Mouse (Mus musculus) heart, postnatal 0 days (tissue): ENCODE measurements around the gene Porcn. TPM values are rescaled to one million over a fixed set of nuclear protein-coding genes. Genes with fewer than 3 reads are reported as not detected.

Source experiments
- ATAC-seq: fragments of 200-750 bp; cut with Nextera tagmentation; 2 replicates; pipeline ENCODE4 v1.8.0; 2017; ENCODE audit warnings: low read depth, moderate number of reproducible peaks, moderate library complexity; ENCODE audit not compliant: insufficient read depth
- DNase-seq: peaks from one replicate; pipeline ENCODE4 v3.0.0-alpha.2; 2016; ENCODE audit warnings: low spot score
- H3K27ac ChIP-seq: fragments of 300-500 bp; sonication (generic); 2 replicates; pipeline ENCODE4 v1.5.1; 2014; ENCODE audit warnings: low read depth, mild to moderate bottlenecking
- H3K27me3 ChIP-seq: fragments of 300-500 bp; sonication (generic); 2 replicates; pipeline ENCODE4 v1.6.1; 2014; ENCODE audit warnings: low read length, mixed read lengths; ENCODE audit not compliant: control insufficient read depth, insufficient read depth
- H3K36me3 ChIP-seq: fragments of 300-500 bp; sonication (generic); replicated peaks from 2 replicates; pipeline ENCODE4 v1.6.1; 2014; ENCODE audit warnings: low read length, mixed read lengths; ENCODE audit not compliant: control insufficient read depth, insufficient read depth
- H3K4me1 ChIP-seq: fragments of 300-500 bp; sonication (generic); 2 replicates; pipeline ENCODE4 v1.6.1; 2014; ENCODE audit warnings: antibody characterized with exemption; ENCODE audit not compliant: control insufficient read depth, insufficient read depth
- H3K4me2 ChIP-seq: fragments of 300-500 bp; sonication (generic); 2 replicates; pipeline ENCODE4 v1.6.1; 2014; ENCODE audit warnings: low read depth, mild to moderate bottlenecking, low read length, moderate library complexity
- H3K4me3 ChIP-seq: fragments of 300-500 bp; sonication (generic); 2 replicates; pipeline ENCODE4 v1.5.1; 2014; ENCODE audit warnings: low read depth, low read length
- H3K9ac ChIP-seq: fragments of 300-500 bp; sonication (generic); replicated peaks from 2 replicates; pipeline ENCODE4 v1.6.1; 2014; ENCODE audit warnings: low read depth, low read length, mixed read lengths
- H3K9me3 ChIP-seq: fragments of 300-500 bp; sonication (generic); replicated peaks from 2 replicates; pipeline ENCODE4 v1.6.1; 2016; ENCODE audit warnings: low read length; ENCODE audit not compliant: control insufficient read depth
- CTCF ChIP-seq: IDR thresholded peaks from 2 replicates; pipeline ENCODE4 v1.5.1; 2016; ENCODE audit warnings: antibody characterized with exemption, control low read depth, low read depth
- EP300 ChIP-seq: IDR thresholded peaks from 2 replicates; pipeline ENCODE4 v1.6.1; 2016; ENCODE audit warnings: antibody characterized with exemption, low read depth
- WGBS: fragments of 180-500 bp; shearing (Covaris S2); extraction: QIAGEN DNeasy Blood & Tissue Kit; methylation state at CpG from one replicate; pipeline ENCODE4 v1.1.7; 2014; 5-methylcytosine and 5-hydroxymethylcytosine counted together
- polyA plus RNA-seq: library from polyadenylated mRNA; unstranded; fragments of >200 nt; fragmentation: Nextera tagmentation; extraction: Ambion mirVana; gene quantifications from 2 replicates; pipeline ENCODE4 v1.2.1, GENCODE M21; 2015
- total RNA-seq: library from RNA; depleted of rRNA; stranded (reverse); fragments of >200 nt; gene quantifications from 2 replicates; pipeline ENCODE4 v1.2.3, GENCODE M21; 2014; ENCODE audit warnings: low replicate concordance

Porcn gene
- total and polyA plus RNA-seq, 2 experiments from 2014 or later: 1.6 to 2.9 TPM

DNA sequence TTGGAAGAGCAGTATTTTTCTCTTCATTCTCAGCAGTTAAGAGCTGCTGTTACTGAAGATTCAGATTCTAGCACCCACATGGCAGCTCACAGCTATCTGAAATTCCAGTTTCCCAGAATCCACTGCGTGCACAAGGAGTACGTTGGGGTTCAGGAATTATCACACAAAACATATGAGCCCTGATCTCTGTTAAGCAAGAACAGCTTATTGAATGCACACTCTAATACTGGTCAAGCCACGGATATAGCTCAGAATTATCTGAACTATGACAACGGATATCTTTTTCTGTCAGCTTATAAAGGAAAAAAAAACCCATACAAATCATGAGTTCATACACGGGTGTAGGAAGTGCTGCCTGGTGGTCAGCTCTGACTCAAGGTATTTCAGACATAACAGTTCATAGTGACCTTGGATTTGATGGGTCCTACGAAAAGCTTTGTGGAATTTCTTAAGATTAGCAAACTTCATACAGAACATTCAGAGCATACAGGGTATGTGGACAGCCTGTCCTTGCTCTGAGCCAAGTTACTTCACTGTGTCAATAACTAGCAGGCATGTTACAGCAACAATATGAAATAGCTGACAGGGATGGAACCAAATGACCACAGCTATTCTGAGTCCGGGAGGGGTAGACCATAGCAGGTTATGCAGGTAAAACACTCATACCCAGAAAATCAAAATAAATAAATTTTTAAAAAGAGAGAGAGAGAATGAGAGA is 5.3 kb upstream of the Porcn start:
- DNase-seq (no peak), ATAC-seq (no peak)
- no peaks in the 10 kb centered on the region for H3K4me1 ChIP-seq
- no peak overlapping the region for H3K9ac ChIP-seq
- H3K36me3 ChIP-seq: no peaks in the 10 kb centered on the region
- TF ChIP-seq EP300 (no peak), CTCF (no peak)
- 57% methylated on average over 7 of the region's 7 CpGs for WGBS
- H3K27ac ChIP-seq: no peak overlapping the region
- H3K9me3 ChIP-seq: no peaks in the 10 kb centered on the region
- no peak overlapping the region for H3K4me2 ChIP-seq
- no peak overlapping the region for H3K4me3 ChIP-seq
- H3K27me3 ChIP-seq: no peaks in the 10 kb centered on the region

DNA sequence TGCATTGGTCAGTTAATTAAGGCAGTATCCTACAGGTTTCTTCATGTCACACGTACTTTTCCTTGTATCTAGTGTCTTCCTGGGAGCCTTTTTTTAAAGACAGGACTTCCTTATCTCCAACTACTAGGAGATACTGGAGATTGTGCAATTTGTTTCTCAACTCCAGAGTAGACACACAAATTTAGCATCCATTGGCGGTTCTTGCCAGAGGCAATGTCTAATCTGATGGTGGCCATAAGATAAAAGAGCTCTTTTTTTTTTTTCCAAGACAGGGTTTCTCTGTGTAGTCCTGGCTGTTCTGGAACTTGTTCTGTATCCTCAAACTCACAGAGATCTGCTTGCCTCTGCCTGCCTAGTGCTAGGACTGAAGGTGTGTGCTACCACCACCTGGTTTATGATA is 3.4 kb upstream of the Porcn start:
- Histone ChIP-seq H3K9me3 (no peaks in the 10 kb centered on the region), H3K4me3 (no peak overlapping the region), H3K9ac (no peak overlapping the region), H3K4me1 (no peaks in the 10 kb centered on the region), H3K27ac (no peak overlapping the region), H3K36me3 (no peaks in the 10 kb centered on the region), H3K4me2 (no peak overlapping the region), H3K27me3 (no peaks in the 10 kb centered on the region)
- WGBS: 31% methylated on average over 2 of the region's 2 CpGs
- no peak for DNase-seq
- no peak for ATAC-seq
- TF ChIP-seq EP300: no peak
- no peak for TF ChIP-seq CTCF

DNA sequence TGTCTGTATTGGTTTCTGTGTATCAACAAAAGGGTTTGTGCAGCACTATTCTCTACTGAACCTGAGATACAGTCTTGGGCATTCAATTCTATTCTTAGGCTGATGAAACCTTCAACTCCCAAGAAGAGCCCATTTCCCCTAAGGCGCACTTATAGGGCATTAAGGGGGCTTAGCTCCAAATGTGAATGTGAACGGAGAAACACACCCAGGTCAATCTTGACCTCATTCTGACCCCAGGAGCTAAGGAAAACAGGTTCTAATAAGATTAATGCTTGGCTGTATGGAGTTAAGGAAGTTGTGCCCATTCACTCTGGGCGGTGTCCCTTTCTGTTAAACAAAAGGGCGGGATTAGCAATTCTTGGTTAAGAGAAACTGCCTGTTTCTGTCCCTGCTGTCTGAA is 899 bp upstream of the Porcn start:
- H3K9me3 ChIP-seq: no peaks in the 10 kb centered on the region
- ATAC-seq: no peak
- no peaks in the 10 kb centered on the region for H3K4me1 ChIP-seq
- H3K4me3 ChIP-seq: no peak overlapping the region
- no peak overlapping the region for H3K9ac ChIP-seq
- no peak for TF ChIP-seq EP300
- no peak for TF ChIP-seq CTCF
- peak overlapping the region; percentile 82; the same call in 1 of the 2 replicates for H3K4me2 ChIP-seq
- DNase-seq: no peak
- no peak overlapping the region for H3K27ac ChIP-seq
- H3K36me3 ChIP-seq: no peaks in the 10 kb centered on the region
- no peaks in the 10 kb centered on the region for H3K27me3 ChIP-seq
- WGBS: 21% methylated on average over 4 of the region's 4 CpGs

DNA sequence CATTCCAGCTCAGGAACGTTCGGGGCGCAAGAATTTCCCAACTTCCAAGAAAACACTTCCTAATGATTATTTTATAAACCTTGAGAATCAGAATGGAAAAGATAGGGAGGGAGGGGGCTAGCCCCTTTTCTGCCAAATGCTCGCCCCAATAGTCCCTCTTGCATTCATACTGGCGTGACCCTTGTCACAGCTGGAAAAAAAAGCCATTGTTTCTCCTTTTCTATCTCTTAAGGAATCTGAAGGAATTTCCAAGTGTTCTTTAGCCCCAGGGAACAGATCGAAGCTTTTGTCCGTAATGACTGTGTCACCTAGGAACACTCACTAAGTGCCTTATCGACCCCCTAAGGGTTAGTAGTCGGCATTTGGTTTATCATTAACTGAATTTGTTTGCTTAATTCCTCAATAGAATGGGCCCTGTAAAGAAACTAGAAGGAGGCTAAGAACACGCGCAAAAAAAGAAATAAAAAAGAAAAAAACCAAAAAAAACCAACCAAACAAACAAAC is 421 bp upstream of the Porcn start:
- TF ChIP-seq EP300 (no peak), CTCF (no peak)
- Histone ChIP-seq H3K4me1 (no peaks in the 10 kb centered on the region), H3K9ac (no peak overlapping the region), H3K4me2 (peak overlapping the region; percentile 82), H3K36me3 (no peaks in the 10 kb centered on the region), H3K27me3 (no peaks in the 10 kb centered on the region), H3K27ac (no peak overlapping the region), H3K9me3 (no peaks in the 10 kb centered on the region), H3K4me3 (peak overlapping the region; percentile 59)
- 16% methylated on average over 11 of the region's 11 CpGs for WGBS
- ATAC-seq: no peak
- DNase-seq: no peak

DNA sequence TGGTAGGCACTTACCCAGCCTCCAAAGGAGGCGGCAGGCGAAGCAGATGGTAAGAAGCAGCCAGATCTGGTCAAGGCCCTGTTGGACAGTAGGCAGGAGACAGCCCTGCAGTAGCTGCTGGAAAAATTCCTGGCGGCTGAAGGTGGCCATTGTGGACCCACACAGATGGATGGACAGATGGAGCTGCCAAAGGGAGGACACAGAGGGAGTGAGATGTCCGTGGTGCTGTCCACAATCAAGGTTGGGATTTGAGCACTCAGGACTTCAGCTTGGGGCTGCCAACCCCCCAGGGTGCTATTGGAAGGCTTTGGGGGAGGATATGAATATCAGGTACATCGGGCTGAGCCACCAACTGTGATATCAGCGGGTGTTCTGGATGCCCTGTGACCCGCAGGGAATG is 774 bp downstream of the Porcn start:
- 44% methylated on average over 7 of the region's 7 CpGs for whole genome bisulfite sequencing
- TF ChIP-seq CTCF (no peak), EP300 (no peak)
- Histone ChIP-seq H3K4me1 (no peaks in the 10 kb centered on the region), H3K4me3 (peak overlapping the region; percentile 59; the same call in 1 of the 2 replicates), H3K9me3 (no peaks in the 10 kb centered on the region), H3K9ac (no peak overlapping the region), H3K4me2 (peak overlapping the region; percentile 82), H3K27ac (no peak overlapping the region), H3K36me3 (no peaks in the 10 kb centered on the region), H3K27me3 (no peaks in the 10 kb centered on the region)
- ATAC-seq (no peak), DNase-seq (no peak)

DNA sequence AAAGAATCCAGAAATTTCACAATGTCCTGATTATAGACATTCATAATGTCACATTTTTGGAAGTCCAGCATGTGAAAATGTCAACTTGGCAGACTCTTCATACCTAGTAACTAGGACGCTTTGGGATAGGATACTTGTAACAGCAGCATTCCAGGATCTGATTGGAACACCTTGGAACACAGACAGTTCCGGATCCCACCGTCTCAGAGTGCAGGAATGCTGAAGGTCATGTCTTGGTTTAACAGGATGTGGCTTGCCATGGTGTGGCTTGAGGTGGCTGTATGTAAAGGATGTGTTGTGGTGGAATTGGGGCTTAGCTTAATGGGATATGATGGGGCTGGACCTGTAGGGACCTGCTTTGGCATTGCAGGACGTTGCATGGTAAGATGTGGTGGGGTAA is 1.2 kb downstream of the Porcn start:
- ATAC-seq: no peak

More for the DNA sequence above, 1.2 kb downstream of the Porcn start:
- Histone ChIP-seq H3K4me1 (no peaks in the 10 kb centered on the region), H3K4me2 (no peak overlapping the region), H3K27ac (no peak overlapping the region), H3K9me3 (no peaks in the 10 kb centered on the region), H3K9ac (no peak overlapping the region), H3K27me3 (no peaks in the 10 kb centered on the region), H3K4me3 (no peak overlapping the region), H3K36me3 (no peaks in the 10 kb centered on the region)
- no peak for TF ChIP-seq EP300
- TF ChIP-seq CTCF: no peak
- WGBS: 64% methylated on average over 4 of the region's 4 CpGs
- no peak for DNase-seq
